Mouse (Mus musculus): ENCODE data around the gene Gtpbp2. TPM values are rescaled to one million over a fixed set of nuclear protein-coding genes. Genes with fewer than 3 reads are reported as not detected.

Gtpbp2 gene
- 100 to 1,000 TPM; 100 to 107 TPM for total RNA-seq (2021)
- long read RNA-seq, experiment 1, transcript Gtpbp2-201 (12 exons, 2,966 nt) = major isoform, 15 of 28 reads
- long read RNA-seq, experiment 1, partial matches to known transcripts = 4 of 28 reads
- long read RNA-seq, experiment 1, other reads (novel, unspliced or antisense) = 9 of 28 reads
- long read RNA-seq, experiment 2, transcript Gtpbp2-201 (12 exons, 2,966 nt) = major isoform, 19 of 32 reads
- long read RNA-seq, experiment 2, partial matches to known transcripts = 4 of 32 reads
- long read RNA-seq, experiment 2, other reads (novel, unspliced or antisense) = 7 of 32 reads

- peak; percentile 90 to 99 for DNase-seq (ENCODE audit: low spot score in 2 of 2)
Measured at GRCm38 (mm10) chr17:46160686-46161085, at the start of gene Gtpbp2. TSS of gene Gtpbp2 (plus strand) at chr17:46161032.

DNA sequence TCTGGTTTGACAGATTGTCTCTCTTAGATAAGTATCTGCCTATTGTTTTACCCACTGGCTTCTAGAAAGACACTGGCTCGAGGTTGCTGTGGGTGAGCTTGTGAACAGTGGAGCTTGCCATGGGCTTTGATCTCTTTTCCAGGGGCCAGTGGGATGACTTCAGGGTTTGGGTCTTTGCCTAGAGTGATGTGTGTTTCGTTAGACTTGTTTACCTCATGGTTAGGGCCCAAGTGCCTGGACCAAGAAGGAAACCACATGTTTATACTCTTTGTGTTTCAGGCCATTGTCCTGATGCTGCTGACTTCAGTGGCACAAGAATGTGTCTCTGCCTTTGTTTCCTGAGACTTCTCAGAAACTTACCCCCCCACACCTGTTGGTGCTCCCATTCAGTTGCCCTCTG is 45.3 kb upstream of the Gtpbp2 start:
- no peak for DNase-seq (ENCODE audit: low spot score in 2 of 2)

DNA sequence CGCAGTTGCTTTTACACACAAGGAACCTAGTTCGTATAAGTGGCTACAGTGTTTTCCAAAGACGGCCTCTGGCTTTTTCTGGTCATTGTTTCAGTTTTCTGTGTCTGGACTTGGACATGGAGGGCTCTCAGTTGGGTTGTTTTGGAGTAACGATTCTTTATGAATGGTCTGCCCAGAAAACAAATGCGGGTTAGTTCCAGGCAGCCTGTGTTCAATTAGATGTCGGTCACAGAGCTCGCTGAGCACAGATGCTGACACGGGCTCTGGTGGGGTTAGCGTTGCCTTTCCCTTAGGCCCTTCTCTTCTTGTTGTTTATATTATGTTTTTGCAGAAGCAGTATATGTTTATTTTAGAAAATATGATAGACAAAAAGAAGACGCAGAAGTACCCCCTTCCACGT is 44.7 kb upstream of the Gtpbp2 start:
- DNase-seq (ENCODE audit: low spot score in 2 of 2) = no peak

GRCm38 (mm10) chr17:46116881-46117280 is 44.0 kb upstream of the Gtpbp2 start:
- no peak for DNase-seq (ENCODE audit: low spot score in 2 of 2)

DNA sequence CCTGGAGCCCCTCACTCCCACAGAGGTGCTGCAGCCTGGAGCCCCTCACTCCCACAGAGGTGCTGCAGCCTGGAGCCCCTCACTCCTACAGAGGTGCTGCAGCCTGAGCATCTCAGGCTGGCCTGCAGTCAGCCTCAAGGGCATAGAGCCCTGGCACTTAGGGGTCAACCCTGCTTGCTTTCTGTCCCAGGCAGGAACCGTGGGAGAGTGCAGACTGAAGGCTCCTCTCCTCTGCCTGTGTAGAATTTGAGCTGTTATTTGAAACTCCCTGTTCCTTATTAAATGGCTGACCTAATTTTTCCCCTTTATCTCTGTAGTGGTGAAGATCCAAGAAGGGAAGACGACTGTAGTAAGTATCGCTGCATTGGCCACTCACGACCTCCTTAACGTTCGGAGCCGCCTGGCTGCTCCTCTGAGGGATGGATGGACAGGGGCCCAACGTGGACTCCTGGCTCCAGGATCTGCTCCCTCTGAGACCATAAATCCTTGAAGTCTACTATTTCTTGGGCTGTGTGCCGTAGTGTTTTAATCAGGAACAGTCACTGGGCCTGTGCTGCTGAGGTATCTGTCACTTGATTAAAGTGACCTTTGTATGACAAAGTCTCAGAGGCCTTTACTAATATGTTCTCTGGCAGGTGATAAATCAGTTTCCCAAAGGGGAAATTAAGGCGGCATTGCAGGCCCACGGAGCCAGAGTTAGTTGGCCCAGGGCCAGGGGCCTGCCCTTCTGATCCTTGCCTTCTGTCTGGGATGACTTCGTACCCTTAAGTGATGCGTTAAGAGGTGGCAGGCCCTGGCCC is 43.0 kb upstream of the Gtpbp2 start:
- no peak for DNase-seq (ENCODE audit: low spot score in 2 of 2)

GRCm38 (mm10) chr17:46118423-46118850 is 42.4 kb upstream of the Gtpbp2 start:
- no peak for DNase-seq (ENCODE audit: low spot score in 2 of 2)

- no peak for DNase-seq (ENCODE audit: low spot score in 2 of 2)
Measured at GRCm38 (mm10) chr17:46119641-46120040, 41.2 kb upstream of the Gtpbp2 start.

DNA sequence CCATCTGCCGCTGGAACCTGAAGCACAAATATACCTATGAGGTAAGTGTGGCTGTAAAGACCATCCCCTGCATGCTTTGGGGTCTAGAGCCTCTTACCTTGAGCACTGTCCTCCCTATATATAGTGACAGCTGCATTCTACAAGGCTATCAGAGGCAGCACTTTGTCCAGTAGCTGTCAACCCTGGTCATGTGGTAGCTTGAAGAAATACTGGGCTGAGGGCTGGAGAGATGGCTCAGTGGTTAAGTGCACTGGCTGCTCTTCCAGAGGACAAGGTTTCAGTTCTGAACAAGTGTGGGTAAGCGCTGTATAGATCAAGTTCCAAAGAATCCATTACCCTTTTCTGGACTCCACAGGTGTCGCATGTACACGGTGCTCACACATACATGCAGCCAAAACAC is 38.0 kb upstream of the Gtpbp2 start:
- no peak for DNase-seq (ENCODE audit: low spot score in 2 of 2)

DNA sequence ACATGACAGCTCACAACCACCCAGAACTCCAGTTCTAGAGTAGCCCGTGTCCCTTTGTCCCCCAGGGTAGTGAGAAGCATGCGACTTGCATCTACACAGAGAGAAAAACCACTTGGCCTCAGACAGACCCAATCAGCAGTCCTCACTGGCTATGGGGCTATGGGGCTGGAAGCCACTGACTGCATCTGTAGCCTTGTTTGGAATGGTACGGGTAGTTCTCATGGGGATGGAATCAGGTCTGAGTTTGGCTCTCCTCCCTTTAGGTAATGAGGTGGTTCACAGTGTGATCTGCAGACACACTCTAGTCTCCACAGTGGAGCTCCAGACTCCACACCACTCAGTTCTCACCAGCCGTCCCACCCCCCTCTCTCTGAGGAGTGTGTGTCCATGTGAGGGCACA is 37.5 kb upstream of the Gtpbp2 start:
- no peak for DNase-seq (ENCODE audit: low spot score in 2 of 2)

- no peak for DNase-seq (ENCODE audit: low spot score in 2 of 2)
Measured at GRCm38 (mm10) chr17:46123953-46124700, 36.7 kb upstream of the Gtpbp2 start.

GRCm38 (mm10) chr17:46126608-46127007 is 34.2 kb upstream of the Gtpbp2 start:
- DNase-seq (ENCODE audit: low spot score in 2 of 2) = no peak

DNA sequence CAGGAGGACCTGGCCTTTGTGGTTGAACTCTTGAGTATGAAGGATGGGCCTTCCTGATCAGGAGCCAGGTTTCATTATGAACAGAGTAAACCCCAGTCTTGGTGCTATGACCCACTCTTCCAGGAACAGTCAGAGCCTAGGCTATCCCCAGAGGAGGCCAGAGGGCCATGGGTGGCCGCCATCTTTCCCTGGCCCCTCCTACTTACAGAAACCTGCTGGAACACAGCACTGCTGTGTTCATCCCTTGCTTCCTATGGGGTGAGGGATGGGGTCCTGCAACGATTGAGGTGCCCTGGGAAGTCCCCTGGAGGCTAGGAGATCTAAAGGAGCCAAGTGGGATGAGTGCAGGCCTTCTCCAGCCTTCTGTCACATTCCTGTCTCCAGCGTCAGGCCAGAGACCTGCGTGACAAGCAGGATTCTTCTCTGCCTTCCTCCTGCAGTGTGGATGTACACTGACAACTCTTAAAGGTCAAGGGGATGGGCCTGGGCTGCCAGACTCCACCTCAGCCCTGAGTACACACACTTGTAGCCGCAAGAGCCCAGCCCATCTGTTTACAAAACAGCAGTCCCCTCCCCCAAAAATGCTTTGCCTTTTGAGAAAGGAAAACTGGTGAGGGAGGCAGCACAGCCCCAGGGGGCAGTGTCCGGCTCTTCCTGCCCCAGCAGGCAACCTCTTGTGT is 32.9 kb upstream of the Gtpbp2 start:
- DNase-seq (ENCODE audit: low spot score in 2 of 2) = no peak

GRCm38 (mm10) chr17:46129741-46130498 is 30.9 kb upstream of the Gtpbp2 start:
- peak; percentile 31 to 48 for DNase-seq (ENCODE audit: low spot score in 2 of 2)

DNA sequence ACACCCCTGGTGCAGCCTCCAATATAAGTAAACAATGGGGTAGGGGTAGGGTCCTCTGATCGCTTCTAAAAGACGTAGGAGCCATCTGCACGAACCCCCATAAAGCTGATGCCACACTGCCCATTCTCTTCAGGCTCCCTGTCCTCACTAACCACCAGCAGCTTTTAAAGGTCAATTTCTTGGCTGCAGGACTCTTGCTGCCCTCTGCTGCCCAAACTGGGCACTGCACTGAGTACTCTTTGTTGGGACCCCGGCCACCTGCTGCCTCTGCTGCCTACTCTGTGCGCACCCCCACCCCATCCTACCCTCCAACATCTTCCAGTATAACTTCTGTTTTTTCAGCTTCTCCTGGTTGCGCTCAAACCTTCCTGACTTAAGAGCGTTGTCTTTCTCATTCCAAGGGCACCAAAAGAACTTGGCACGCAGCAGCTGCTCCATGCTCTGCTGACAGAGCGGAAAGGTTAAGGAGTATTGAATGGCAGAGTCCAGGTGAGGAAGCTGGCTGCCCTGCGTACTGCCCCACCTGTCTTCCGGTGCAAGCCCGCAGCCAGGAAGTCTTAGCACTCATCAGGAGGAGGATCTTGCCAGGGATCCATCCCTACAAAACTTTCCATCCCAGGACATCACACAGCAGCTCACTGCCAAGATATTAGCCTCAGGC is 28.6 kb upstream of the Gtpbp2 start:
- peak; percentile 69 to 76 for DNase-seq (ENCODE audit: low spot score in 2 of 2)

GRCm38 (mm10) chr17:46132862-46133261 is 28.0 kb upstream of the Gtpbp2 start:
- no peak for DNase-seq (ENCODE audit: low spot score in 2 of 2)

GRCm38 (mm10) chr17:46138563-46139236 is 22.1 kb upstream of the Gtpbp2 start:
- no peak for DNase-seq (ENCODE audit: low spot score in 2 of 2)

DNA sequence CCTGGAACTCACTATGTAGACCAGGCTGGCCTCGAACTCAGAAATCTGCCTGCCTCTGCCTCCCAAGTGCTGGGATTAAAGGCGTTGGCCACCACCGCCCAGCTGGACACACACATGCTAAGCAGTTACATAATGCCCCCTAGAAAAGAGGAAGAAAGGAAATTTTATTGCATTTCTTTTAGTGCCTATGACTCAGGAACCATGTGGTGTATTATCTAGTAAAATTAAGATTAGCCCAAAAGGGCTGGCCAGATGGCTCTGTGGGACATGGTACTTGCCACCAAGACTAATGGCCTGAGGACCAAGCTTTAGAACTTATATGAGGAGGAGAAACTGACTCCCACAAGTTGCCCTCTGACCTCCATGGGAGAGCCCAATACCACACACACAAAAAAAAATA is 21.0 kb upstream of the Gtpbp2 start:
- DNase-seq (ENCODE audit: low spot score in 2 of 2) = no peak

- DNase-seq (ENCODE audit: low spot score in 2 of 2) = peak; percentile 65 to 86
Measured at GRCm38 (mm10) chr17:46143578-46144423, 17.0 kb upstream of the Gtpbp2 start, which contains the start of gene Rsph9. TSS of gene Rsph9 (minus strand) at chr17:46144216.

All from layer of hippocampus, postnatal 14 days (tissue).